Mouse (Mus musculus): ENCODE measurements at regions not wholly inside any gene's neighbourhood (a gene's known extent, or its start where the extent isn't known, plus 50 kb on each side); places are given as distances from the start of the nearest gene placed in this dataset.

DNA sequence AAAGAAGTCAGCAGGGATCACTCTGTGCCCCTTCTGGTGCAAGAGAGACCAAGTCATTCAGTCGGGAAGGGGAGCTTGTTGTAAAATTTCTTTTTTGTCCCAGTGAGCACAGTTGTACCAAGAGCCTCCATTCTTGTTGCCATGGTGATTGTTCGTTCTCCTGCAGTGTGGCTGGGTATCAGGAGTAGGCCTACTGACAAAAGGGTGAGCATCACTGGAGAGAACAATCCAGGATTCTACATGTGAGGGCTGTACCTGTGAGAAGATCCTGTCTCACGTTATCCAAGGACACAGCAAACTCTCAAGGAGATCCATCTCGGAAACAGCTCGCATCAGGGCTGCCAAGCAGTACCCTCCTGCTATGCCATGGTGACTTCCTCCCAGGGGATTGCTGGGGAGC, 347.6 kb downstream of the Wdr11 start:
- no peak for ATAC-seq (replicated peaks in 1 of 2; ENCODE audit: insufficient read depth in 1 of 2, low FRiP score in 2 of 2, low TSS enrichment in 1 of 2, low read depth in 1 of 2, poor library complexity in 2 of 2, severe bottlenecking in 2 of 2)

- no peak for ATAC-seq (replicated peaks in 1 of 2; ENCODE audit: insufficient read depth in 1 of 2, low FRiP score in 2 of 2, low TSS enrichment in 1 of 2, low read depth in 1 of 2, poor library complexity in 2 of 2, severe bottlenecking in 2 of 2)
These were observed 349.8 kb downstream of the Wdr11 start for GRCm38 (mm10) chr7:129941311-129942029.

- no peak for ATAC-seq (replicated peaks in 1 of 2; ENCODE audit: insufficient read depth in 1 of 2, low FRiP score in 2 of 2, low TSS enrichment in 1 of 2, low read depth in 1 of 2, poor library complexity in 2 of 2, severe bottlenecking in 2 of 2)
These were observed 357.0 kb downstream of the Wdr11 start for GRCm38 (mm10) chr7:129948613-129949110.

DNA sequence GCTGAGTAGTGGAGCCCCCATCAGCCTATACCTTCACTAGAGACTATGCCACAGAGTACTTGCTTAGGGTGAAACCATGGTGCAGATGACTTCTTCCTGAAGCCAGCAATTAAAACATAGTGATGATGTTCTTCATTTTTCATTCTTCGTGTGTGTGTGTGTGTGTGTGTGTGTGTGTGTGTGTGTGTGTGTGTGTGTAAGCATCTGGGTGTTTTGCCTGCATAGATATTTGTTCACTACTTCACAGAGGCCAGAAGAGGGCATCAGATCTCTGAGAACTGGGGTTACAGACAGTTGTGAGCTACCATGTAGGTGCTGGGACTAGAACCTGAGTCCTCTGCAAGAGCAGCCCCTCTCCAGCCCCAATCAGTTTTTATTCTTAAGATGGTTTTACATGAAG, 358.8 kb downstream of the Wdr11 start:
- no peak for ATAC-seq (replicated peaks in 1 of 2; ENCODE audit: insufficient read depth in 1 of 2, low FRiP score in 2 of 2, low TSS enrichment in 1 of 2, low read depth in 1 of 2, poor library complexity in 2 of 2, severe bottlenecking in 2 of 2)

GRCm38 (mm10) chr7:129958379-129958778, 366.7 kb downstream of the Wdr11 start:
- no peak for ATAC-seq (replicated peaks in 1 of 2; ENCODE audit: insufficient read depth in 1 of 2, low FRiP score in 2 of 2, low TSS enrichment in 1 of 2, low read depth in 1 of 2, poor library complexity in 2 of 2, severe bottlenecking in 2 of 2)

DNA sequence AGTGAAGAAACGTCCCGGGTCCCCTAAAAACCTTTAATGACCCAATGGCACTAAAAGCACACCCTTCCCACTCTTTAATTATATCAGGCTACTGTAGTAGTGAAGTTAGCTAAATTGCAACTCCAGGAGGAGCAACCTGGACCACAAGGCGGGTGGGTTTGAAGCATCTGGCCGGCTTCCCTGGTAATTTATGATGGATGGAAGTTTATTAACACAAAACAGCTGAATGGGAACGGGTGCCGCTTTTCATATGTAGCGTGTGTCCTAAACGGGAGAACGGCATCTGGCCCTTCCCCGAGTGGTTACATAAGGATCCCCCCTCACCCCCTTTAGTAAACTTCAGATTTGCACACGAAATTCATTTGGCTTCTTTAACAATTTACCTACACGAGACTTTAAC, 370.9 kb downstream of the Wdr11 start:
- ATAC-seq (replicated peaks in 1 of 2; ENCODE audit: insufficient read depth in 1 of 2, low FRiP score in 2 of 2, low TSS enrichment in 1 of 2, low read depth in 1 of 2, poor library complexity in 2 of 2, severe bottlenecking in 2 of 2): no peak

DNA sequence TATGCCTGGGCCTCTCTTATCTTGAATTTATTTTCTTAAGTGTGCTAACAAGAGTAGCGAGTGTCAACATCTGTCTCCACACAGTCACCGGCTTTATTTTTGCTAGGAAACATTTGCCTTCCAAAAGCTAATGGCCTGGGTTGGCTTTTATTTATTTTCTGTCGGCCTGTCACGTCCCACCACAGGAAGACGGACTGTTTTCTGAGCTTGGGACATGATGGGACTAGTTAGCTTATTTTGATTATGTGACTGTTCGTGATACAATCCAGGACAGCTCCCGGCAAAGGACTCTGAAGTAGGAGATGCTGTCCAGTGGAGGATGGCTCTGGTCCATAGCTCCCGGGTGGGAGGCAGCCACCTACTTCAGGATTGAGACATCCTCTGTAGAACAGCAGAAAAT, 372.5 kb downstream of the Wdr11 start:
- ATAC-seq (replicated peaks in 1 of 2; ENCODE audit: insufficient read depth in 1 of 2, low FRiP score in 2 of 2, low TSS enrichment in 1 of 2, low read depth in 1 of 2, poor library complexity in 2 of 2, severe bottlenecking in 2 of 2): no peak

DNA sequence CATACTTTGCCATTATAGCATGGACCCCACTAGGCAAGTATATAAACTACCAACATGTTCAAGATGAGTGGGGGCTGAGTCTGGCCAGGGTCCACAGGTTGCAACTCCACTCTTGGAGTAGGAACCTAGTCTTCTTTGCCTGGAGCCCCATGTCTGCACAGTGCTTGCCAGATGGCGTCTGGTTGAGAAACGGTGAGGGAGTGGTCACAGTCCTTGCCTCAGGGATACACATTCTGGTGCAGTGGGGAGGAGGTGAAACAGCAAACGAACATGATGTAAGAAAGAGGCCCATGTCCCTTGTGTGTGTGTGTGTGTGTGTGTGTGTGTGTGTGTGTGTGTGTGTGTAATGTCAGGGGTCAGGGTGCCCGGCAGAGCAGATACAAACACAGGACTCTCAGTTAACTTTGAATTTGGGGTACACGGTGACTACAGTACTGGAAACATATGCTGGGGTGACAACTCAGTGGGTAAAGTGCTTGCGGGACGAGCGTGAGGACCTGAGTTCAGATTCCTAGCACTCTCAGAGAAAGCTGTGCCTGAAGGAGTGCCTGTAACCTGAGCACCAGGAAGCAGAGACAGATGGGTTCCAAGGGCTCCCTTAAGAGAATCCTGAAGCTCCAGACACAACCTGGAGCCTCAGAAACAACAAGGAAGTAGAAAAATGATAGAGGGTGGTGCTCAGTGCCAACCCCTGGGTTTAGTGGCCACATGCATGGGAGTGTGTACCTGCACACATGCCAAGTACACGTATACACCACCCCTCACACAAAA, 373.8 kb downstream of the Wdr11 start:
- no peak for ATAC-seq (replicated peaks in 1 of 2; ENCODE audit: insufficient read depth in 1 of 2, low FRiP score in 2 of 2, low TSS enrichment in 1 of 2, low read depth in 1 of 2, poor library complexity in 2 of 2, severe bottlenecking in 2 of 2)

DNA sequence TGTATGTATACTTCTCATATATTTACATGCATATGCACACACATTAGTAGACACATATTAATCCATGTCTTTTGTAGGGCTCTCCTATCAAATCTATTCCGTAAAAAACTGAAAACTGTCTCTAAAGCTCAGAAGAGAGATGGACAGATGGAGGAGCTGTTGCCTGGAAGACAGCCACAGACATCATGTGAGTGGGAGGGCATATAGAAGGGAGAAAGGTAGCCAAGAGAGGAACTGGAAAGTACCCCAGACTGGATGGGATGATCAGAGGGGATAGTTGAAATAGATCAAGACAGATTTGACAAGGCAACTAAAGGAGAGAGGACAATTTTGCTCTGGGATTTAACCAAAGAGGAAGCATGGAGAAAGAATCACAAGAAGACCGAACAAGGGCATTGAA, 375.1 kb downstream of the Wdr11 start:
- no peak for ATAC-seq (replicated peaks in 1 of 2; ENCODE audit: insufficient read depth in 1 of 2, low FRiP score in 2 of 2, low TSS enrichment in 1 of 2, low read depth in 1 of 2, poor library complexity in 2 of 2, severe bottlenecking in 2 of 2)

- no peak for ATAC-seq (replicated peaks in 1 of 2; ENCODE audit: insufficient read depth in 1 of 2, low FRiP score in 2 of 2, low TSS enrichment in 1 of 2, low read depth in 1 of 2, poor library complexity in 2 of 2, severe bottlenecking in 2 of 2)
These were observed 378.5 kb downstream of the Wdr11 start for GRCm38 (mm10) chr7:129970201-129970600.

- ATAC-seq (replicated peaks in 1 of 2; ENCODE audit: insufficient read depth in 1 of 2, low FRiP score in 2 of 2, low TSS enrichment in 1 of 2, low read depth in 1 of 2, poor library complexity in 2 of 2, severe bottlenecking in 2 of 2): no peak
These were observed 382.5 kb downstream of the Wdr11 start for GRCm38 (mm10) chr7:129974206-129974605.

- ATAC-seq (replicated peaks in 1 of 2; ENCODE audit: insufficient read depth in 1 of 2, low FRiP score in 2 of 2, low TSS enrichment in 1 of 2, low read depth in 1 of 2, poor library complexity in 2 of 2, severe bottlenecking in 2 of 2): no peak
These were observed 383.2 kb downstream of the Wdr11 start for GRCm38 (mm10) chr7:129974837-129975236.

GRCm38 (mm10) chr7:129975781-129976514, 384.3 kb downstream of the Wdr11 start:
- no peak for ATAC-seq (replicated peaks in 1 of 2; ENCODE audit: insufficient read depth in 1 of 2, low FRiP score in 2 of 2, low TSS enrichment in 1 of 2, low read depth in 1 of 2, poor library complexity in 2 of 2, severe bottlenecking in 2 of 2)

GRCm38 (mm10) chr7:129978576-129978975, 386.9 kb downstream of the Wdr11 start:
- ATAC-seq (replicated peaks in 1 of 2; ENCODE audit: insufficient read depth in 1 of 2, low FRiP score in 2 of 2, low TSS enrichment in 1 of 2, low read depth in 1 of 2, poor library complexity in 2 of 2, severe bottlenecking in 2 of 2): no peak

DNA sequence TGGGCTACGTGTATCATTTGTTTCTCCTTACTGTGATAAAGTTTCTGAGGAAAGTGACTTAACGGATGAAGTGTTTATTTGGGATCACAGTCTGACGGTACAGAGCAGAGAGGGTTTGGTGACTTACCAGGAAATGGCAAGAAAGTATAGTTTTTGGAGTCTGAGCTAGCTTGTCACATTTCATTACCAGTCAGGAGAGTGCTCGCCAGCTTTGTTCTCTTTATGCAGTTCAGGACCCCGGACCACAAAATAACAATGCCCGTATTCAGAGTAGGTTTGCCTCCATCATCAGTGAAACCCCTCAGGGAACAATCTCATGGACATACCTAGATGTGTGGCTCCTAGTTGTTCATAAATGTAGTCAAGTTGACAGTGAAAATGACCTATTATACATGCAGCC, 387.7 kb downstream of the Wdr11 start:
- no peak for ATAC-seq (replicated peaks in 1 of 2; ENCODE audit: insufficient read depth in 1 of 2, low FRiP score in 2 of 2, low TSS enrichment in 1 of 2, low read depth in 1 of 2, poor library complexity in 2 of 2, severe bottlenecking in 2 of 2)

DNA sequence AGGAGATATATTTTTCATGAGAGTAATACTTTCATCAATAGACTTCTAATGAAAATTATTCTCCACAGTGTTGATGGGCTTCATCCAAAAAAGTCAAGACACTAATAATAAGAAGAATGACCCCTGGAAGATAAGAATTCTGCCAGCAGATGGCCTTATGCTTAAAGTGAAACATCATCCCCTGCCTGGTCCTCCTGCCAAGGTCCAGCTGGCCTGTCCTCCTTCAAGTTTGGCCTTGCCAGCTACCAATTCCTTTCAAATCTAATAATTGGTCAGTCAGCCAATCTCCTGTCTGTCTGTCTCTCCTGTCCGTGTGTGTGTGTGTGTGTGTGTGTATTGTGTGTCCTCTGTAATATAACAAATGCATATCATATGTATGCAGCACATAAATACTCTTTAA, 388.8 kb downstream of the Wdr11 start:
- no peak for ATAC-seq (replicated peaks in 1 of 2; ENCODE audit: insufficient read depth in 1 of 2, low FRiP score in 2 of 2, low TSS enrichment in 1 of 2, low read depth in 1 of 2, poor library complexity in 2 of 2, severe bottlenecking in 2 of 2)

DNA sequence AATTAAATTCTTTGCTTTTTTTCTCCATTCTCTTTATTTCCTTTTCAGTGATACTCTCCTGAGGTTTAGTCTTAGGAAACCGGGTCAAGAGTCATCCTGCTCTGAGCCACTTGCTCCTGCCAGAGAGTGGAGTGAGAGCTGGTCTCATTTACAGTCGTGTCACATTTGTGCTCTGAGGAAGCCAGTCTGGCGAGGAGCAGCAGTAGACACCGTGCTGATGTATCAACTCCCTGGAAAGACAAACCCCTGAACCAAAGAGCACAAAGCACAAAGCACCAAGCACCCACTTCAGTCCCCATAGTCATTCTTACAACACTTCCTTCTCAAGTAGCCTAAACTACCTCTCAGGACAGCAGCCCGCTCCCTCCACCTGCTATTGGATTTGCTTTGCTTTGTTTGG, 390.7 kb downstream of the Wdr11 start:
- no peak for ATAC-seq (replicated peaks in 1 of 2; ENCODE audit: insufficient read depth in 1 of 2, low FRiP score in 2 of 2, low TSS enrichment in 1 of 2, low read depth in 1 of 2, poor library complexity in 2 of 2, severe bottlenecking in 2 of 2)

- no peak for ATAC-seq (replicated peaks in 1 of 2; ENCODE audit: insufficient read depth in 1 of 2, low FRiP score in 2 of 2, low TSS enrichment in 1 of 2, low read depth in 1 of 2, poor library complexity in 2 of 2, severe bottlenecking in 2 of 2)
These were observed 392.0 kb downstream of the Wdr11 start for GRCm38 (mm10) chr7:129983601-129984120.
